Mouse (Mus musculus): ENCODE measurements around the gene Etaa1. TPM values are rescaled to one million over a fixed set of nuclear protein-coding genes. Genes with fewer than 3 reads are reported as not detected.
"Not testable (repeated sequence)": the region's sequence is repeated elsewhere in the genome, so short reads cannot be mapped to it uniquely, and the experiment has no call there.

The Etaa1 gene
- polyA plus RNA-seq, 1 experiment from 2014 or later = 8.8 TPM

DNA sequence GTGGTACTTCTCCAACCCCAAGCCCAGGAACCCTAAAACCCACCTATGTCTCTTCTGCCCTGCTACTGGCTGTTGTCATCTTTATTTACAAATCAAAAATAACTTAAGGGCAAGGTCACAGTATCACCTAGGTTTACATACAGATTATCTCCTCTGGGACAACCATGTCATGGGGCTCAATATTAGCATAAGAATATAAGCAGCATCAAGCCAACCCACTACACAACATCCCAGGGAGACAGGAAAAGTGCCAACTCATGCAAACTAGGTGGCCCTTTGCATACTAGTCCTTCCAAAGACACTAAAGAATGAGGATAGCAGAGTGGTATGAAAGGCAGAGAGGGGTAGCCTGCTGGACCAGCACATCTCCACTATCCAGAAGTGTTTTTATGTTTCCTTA is 15.7 kb downstream of the Etaa1 start:
- no peaks in the 10 kb centered on the region for H3K9me3 ChIP-seq (replicated peaks; ENCODE audit: control insufficient read depth, low read length)
- peaks cover 11% of the 10 kb centered on the region; the same call in 1 of the 2 replicates for H3K36me3 ChIP-seq (ENCODE audit: control insufficient read depth, insufficient read depth, low read length)
- H3K4me3 ChIP-seq (replicated peaks; ENCODE audit: low read length) = no peak overlapping the region
- H3K27me3 ChIP-seq (ENCODE audit: control insufficient read depth, insufficient read depth, low read length) = no peaks in the 10 kb centered on the region
- no peak overlapping the region for H3K9ac ChIP-seq (ENCODE audit: low read length)
- H3K27ac ChIP-seq (ENCODE audit: low read length) = no peak overlapping the region
- no peaks in the 10 kb centered on the region for H3K4me1 ChIP-seq (ENCODE audit: control insufficient read depth, insufficient read depth, low read length)
- no peak for ATAC-seq (ENCODE audit: insufficient read depth, low FRiP score)
- no peak overlapping the region for H3K4me2 ChIP-seq (ENCODE audit: low read depth, low read length)

- ATAC-seq (ENCODE audit: insufficient read depth, low FRiP score) = no peak
- no peaks in the 10 kb centered on the region for H3K9me3 ChIP-seq (replicated peaks; ENCODE audit: control insufficient read depth, low read length)
- H3K27ac ChIP-seq (ENCODE audit: low read length) = no peak overlapping the region
- H3K9ac ChIP-seq (ENCODE audit: low read length) = no peak overlapping the region
- H3K4me1 ChIP-seq (ENCODE audit: control insufficient read depth, insufficient read depth, low read length) = no peaks in the 10 kb centered on the region
- no peak overlapping the region for H3K4me3 ChIP-seq (replicated peaks; ENCODE audit: low read length)
- H3K27me3 ChIP-seq (ENCODE audit: control insufficient read depth, insufficient read depth, low read length) = no peaks in the 10 kb centered on the region
- H3K36me3 ChIP-seq (ENCODE audit: control insufficient read depth, insufficient read depth, low read length) = no peaks in the 10 kb centered on the region
- 44% methylated on average over 4 of the region's 4 CpGs for WGBS
- H3K4me2 ChIP-seq (ENCODE audit: low read depth, low read length) = no peak overlapping the region
Observed at GRCm38 (mm10) chr11:17917905-17918304, 35.8 kb downstream of the Etaa1 start.

DNA sequence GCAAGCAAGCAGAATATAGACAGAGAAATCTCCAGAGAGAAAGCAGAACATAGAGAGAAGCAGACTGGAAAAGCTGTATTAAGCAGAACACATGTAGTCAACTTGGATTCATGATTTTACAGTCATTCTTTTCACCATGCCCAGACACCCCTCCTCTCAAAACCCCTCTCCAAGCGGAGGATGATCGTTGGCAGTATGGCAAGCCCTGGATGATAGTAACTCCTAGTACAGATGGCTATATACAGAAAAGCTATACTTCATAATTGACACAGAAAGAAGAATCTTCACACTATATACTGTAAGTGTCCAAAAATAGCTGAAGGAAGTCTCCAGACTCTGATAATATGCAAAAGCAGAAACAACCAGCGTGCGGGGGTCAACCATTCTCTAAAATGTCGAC is 36.6 kb downstream of the Etaa1 start:
- Histone ChIP-seq H3K4me3 (replicated peaks; ENCODE audit: low read length) (no peak overlapping the region), H3K27ac (ENCODE audit: low read length) (no peak overlapping the region), H3K27me3 (ENCODE audit: control insufficient read depth, insufficient read depth, low read length) (no peaks in the 10 kb centered on the region), H3K9me3 (replicated peaks; ENCODE audit: control insufficient read depth, low read length) (no peaks in the 10 kb centered on the region), H3K36me3 (ENCODE audit: control insufficient read depth, insufficient read depth, low read length) (no peaks in the 10 kb centered on the region), H3K9ac (ENCODE audit: low read length) (no peak overlapping the region), H3K4me1 (ENCODE audit: control insufficient read depth, insufficient read depth, low read length) (no peaks in the 10 kb centered on the region), H3K4me2 (ENCODE audit: low read depth, low read length) (no peak overlapping the region)
- 82% methylated on average over 5 of the region's 5 CpGs for WGBS
- ATAC-seq (ENCODE audit: insufficient read depth, low FRiP score) = no peak

GRCm38 (mm10) chr11:17916486-17916885 is 37.2 kb downstream of the Etaa1 start:
- no peak for ATAC-seq (ENCODE audit: insufficient read depth, low FRiP score)
- H3K4me3 ChIP-seq (replicated peaks; ENCODE audit: low read length) = no peak overlapping the region
- 76% methylated on average over 1 of the region's 1 CpGs for WGBS
- no peaks in the 10 kb centered on the region for H3K36me3 ChIP-seq (ENCODE audit: control insufficient read depth, insufficient read depth, low read length)
- H3K4me1 ChIP-seq (ENCODE audit: control insufficient read depth, insufficient read depth, low read length) = no peaks in the 10 kb centered on the region
- no peaks in the 10 kb centered on the region for H3K27me3 ChIP-seq (ENCODE audit: control insufficient read depth, insufficient read depth, low read length)
- no peak overlapping the region for H3K9ac ChIP-seq (ENCODE audit: low read length)
- H3K27ac ChIP-seq (ENCODE audit: low read length) = no peak overlapping the region
- H3K9me3 ChIP-seq (replicated peaks; ENCODE audit: control insufficient read depth, low read length) = no peaks in the 10 kb centered on the region
- no peak overlapping the region for H3K4me2 ChIP-seq (ENCODE audit: low read depth, low read length)

DNA sequence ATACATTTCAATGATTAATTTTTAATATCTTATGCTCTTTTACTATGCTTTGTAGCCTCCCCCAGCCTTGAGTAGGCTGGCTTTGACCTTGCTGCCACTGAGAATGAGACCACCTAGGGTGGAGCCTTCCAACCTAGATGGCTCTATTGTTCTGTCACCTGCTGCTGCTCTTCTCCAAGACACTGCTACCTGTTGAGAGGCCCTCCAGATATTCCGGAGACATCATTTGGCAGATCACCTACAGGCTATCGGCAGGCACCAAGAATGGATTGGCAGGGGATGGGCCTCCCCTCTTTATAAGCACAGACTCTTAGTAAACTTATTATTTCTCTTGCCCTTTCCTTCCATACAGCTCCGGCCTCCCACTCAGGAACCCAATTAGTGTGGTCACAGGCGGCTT is 52.7 kb downstream of the Etaa1 start:
- H3K27me3 ChIP-seq (ENCODE audit: control insufficient read depth, insufficient read depth, low read length); H3K4me2 ChIP-seq (ENCODE audit: low read depth, low read length); H3K4me1 ChIP-seq (ENCODE audit: control insufficient read depth, insufficient read depth, low read length); H3K27ac ChIP-seq (ENCODE audit: low read length); H3K36me3 ChIP-seq (ENCODE audit: control insufficient read depth, insufficient read depth, low read length); H3K9ac ChIP-seq (ENCODE audit: low read length); ATAC-seq (ENCODE audit: insufficient read depth, low FRiP score); H3K4me3 ChIP-seq (replicated peaks; ENCODE audit: low read length); H3K9me3 ChIP-seq (replicated peaks; ENCODE audit: control insufficient read depth, low read length): not testable (repeated sequence)
- 86% methylated on average over 4 of the region's 4 CpGs for WGBS
